Mouse (Mus musculus) c-Kit-positive CD71-negative TER-119-negative erythroid progenitor cells, embryonic 14.5 days (primary cell): ENCODE results near the gene Tll1.
"Not testable (repeated sequence)": the region's sequence is repeated elsewhere in the genome, so short reads cannot be mapped to it uniquely, and the experiment has no call there.

Source experiments
- DNase-seq: peaks from one replicate; pipeline ENCODE4 v3.0.0-alpha.2; 2013; ENCODE audit warnings: low read depth

Gene Tll1

GRCm38 (mm10) chr8:64057571-64057970, 148.5 kb downstream of the Tll1 start:
- no peak for DNase-seq

- DNase-seq: no peak
Observed at GRCm38 (mm10) chr8:64048556-64048955, 157.5 kb downstream of the Tll1 start.

GRCm38 (mm10) chr8:64047963-64048505, 158.0 kb downstream of the Tll1 start:
- no peak for DNase-seq

- no peak for DNase-seq
Observed at GRCm38 (mm10) chr8:64041303-64041884, 164.7 kb downstream of the Tll1 start.

GRCm38 (mm10) chr8:64030672-64031385, 175.2 kb downstream of the Tll1 start:
- no peak for DNase-seq

GRCm38 (mm10) chr8:64030081-64030480, 176.0 kb downstream of the Tll1 start:
- no peak for DNase-seq

- no peak for DNase-seq
Observed at GRCm38 (mm10) chr8:64029525-64029924, 176.5 kb downstream of the Tll1 start.

- no peak for DNase-seq
Observed at GRCm38 (mm10) chr8:64024359-64024758, 181.7 kb downstream of the Tll1 start.

GRCm38 (mm10) chr8:64023579-64023978, 182.5 kb downstream of the Tll1 start:
- no peak for DNase-seq

- DNase-seq: no peak
Observed at GRCm38 (mm10) chr8:64023027-64023426, 183.0 kb downstream of the Tll1 start.

GRCm38 (mm10) chr8:63970612-63971391, 235.3 kb downstream of the Tll1 start:
- DNase-seq: not testable (repeated sequence)
